Mouse (Mus musculus): ENCODE measurements around the gene Idnk.

Idnk gene

DNA sequence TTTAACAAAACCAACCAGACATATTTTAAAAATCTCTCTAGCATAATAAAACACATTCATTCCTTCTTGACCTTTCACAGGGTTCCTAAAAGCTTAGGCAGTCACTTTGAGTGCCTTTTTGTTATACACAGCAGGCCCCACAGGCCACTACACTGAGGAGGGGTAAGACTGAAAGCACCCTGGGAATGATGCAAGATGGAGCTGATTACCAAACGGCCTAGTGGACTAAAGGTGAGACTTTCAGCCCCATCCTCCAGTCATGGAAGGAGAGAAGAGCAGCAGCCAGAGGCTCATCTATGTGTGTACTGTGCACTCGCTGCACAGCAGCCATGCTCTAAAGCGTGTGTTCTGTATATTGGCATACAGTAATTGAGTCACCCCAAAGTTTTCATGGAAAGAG is 37.5 kb downstream of the Idnk start:
- no peak for DNase-seq

DNA sequence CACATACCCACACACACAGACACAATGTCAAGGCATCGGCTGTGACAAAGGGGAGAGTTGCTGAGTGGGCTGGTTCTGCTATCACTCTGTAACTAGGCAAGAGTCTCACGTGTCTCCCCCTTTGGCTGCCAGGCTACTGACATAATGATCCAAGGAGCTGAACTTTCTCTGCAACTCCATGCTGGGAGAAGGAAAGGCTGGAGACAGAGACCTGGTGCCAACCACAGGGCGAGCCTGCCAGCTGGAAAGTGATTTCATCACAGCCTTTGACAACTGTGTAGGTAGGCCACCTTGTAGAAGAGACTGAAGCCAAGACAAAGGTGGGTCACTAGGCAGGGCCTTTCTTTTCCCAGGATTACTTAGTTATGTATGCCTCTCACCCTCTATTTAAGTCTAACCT is 39.8 kb downstream of the Idnk start:
- no peak for DNase-seq

DNA sequence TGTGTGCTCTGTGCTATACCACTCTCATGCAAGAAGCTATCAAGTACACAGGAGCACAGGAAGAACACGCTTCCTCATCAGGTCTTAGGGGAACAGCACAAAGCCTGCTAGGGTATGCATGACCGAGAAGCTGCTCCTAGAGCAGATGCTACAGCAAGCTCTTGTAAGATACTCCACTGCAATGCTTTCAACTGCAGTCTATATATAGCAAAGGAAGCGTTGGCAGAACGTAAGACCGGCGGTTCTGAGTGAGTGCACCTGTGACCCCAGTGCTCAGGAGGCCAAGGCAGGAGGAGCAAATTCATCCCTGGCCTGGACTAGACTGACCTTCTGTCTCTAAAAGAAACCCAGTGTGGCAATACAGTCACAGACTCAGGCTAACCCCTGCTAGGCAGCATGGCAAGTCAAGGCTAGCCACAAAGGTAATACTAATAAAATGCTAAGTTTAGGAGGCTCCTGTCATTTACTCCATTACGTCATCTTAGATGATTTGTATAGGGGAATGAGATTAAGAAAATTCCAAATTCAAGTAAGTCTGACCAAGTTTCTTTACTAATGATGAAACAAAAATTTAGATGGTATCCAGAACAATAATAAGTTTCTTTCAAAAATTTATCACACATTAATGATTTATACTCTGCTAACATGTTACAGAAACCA is 40.7 kb downstream of the Idnk start:
- DNase-seq = no peak

DNA sequence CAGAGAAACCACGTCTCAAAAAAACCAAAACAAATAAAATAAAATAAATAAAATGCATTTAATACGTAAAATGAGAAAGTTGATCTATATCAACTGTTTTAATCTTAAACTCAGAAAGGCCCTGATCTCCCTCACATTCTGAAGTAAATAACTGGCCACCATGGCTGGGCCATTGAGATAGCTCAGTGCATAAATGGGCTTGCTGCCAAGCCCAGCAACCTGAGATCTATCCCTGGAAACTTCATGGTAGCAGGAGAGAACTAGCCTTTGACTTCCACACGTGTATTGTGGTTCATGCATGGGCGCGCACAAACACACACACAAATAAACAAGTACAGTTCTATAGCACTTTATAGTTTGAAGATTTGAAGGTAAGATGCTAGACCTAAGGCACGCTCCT is 43.9 kb downstream of the Idnk start:
- DNase-seq = no peak

DNA sequence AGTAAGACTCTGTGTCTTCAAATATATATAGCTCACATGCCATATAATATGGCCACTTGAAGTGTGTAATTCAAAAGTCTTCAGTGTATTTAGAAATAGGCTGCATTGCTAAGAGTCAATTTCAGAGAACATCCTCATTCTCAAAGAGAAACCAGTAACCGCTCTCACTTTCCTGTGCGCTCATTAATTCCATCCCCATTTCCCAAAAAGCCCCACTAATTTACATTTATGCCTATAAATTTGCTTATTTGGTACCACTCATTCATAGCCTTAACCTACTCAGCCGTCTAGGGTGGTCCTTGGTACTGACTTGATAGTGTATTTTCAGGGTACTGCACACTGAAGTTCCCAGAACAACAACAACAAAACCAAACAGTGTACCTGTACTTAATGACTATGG is 44.5 kb downstream of the Idnk start:
- DNase-seq = no peak

DNA sequence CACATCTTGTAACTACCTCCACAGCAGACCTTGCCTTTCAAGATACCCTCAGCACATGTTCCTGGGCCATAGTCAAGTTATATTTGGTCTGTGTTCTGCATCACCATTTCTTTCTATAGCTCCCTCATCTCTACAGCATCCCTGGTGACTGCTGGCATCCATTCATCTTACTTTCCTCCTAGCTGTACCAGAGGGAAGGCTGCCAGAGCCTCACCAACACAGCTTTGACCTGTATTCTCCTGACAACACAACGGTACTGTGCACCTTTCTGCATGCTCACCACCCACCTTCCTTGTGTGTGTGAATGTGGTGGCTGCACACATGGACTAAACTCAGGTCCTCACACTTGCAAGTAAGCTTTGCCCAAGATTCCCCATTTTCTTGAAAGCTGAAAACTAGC is 45.5 kb downstream of the Idnk start:
- DNase-seq = no peak

DNA sequence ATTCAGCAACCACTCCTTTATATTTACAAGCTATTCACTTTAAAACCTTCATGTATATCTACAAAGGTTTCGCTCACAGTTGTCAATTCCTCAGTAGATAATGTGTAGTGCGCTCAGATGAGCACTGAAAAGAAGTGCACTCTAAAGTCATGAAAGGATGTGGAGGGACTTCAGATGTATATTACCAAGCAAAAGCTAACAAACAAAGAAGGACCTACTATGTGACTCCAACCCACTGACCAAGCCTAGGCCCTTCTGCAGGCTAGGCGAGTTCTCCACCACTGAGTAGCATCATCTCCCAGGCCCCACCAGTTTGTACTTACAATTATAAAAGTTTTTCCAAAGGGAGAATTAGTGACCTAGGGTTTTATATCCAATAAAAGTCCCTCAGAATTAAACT is 46.8 kb downstream of the Idnk start:
- no peak for DNase-seq

DNA sequence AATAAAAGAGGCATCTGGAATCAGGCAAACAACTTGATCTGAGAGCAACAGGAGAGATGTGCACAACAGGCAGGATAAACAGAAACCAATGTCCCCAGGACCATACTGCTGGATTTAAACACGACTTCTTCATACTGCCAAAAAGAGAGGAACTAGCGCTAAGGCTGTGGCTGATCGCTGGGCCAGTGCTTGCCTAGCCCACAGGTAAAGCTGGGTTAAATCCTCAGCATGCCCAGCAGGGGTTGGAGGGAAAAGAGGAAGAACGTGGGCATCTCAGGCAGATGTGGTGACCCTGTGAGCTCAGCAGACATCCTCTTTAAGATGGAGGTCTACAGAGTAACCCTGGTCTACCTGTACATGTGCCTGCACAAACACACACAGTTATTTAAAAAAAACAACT is 47.5 kb downstream of the Idnk start:
- no peak for DNase-seq

DNA sequence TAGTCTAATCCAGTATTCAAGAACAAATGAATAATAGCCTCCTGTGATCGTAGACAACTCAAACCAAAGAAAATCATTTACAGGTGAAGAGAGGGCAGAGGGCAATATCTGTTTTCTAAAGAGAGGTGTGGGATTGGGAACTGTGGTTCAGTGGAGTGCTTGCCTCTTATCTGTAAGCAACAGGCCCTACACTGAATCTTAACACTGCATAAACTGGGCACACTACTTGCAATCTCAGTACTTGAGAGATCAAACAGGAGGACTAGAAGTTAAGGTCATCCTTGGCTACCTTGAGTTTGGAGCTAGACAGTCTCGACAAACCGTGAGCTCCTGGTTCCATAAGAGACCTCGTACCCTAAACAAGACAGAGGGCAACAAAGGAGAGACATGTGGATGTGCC is 48.6 kb downstream of the Idnk start:
- DNase-seq = no peak

DNA sequence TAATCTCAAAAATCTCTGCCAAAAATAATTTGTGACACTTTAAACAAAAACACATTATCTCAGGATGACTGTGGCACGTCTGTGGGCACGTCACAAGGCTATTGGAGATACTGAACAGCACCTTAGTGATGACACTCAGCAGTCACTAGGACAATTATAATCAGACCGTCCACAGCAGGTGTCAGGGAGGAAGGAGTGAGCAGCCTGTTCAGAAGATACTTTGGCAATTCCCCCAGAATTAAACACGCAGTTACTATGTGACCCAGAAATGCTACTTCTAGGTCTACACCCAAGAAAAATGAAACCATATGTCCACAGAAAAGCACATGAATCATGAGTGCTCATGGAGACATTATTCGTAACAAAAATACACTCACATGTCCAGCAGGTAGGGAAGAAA is 53.0 kb downstream of the Idnk start:
- no peak for DNase-seq

DNA sequence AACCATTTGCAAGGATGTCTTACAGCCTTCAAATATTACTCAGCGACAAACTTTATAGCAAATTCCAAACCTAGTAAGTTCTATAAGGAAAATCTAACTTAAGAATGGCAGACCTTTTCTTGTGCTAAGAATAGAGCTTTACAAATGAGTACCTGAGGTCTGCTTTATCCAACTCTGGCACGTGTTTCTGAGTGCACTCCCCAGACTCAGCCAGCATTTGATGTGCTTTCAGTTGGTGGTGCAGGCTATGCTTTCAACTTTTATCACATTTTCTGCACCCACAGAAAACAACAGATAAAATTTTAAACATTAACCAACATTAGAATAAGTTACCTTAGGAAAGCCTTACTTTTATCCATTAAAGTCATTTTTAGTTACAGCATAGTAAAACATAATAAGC is 55.1 kb downstream of the Idnk start:
- no peak for DNase-seq

DNA sequence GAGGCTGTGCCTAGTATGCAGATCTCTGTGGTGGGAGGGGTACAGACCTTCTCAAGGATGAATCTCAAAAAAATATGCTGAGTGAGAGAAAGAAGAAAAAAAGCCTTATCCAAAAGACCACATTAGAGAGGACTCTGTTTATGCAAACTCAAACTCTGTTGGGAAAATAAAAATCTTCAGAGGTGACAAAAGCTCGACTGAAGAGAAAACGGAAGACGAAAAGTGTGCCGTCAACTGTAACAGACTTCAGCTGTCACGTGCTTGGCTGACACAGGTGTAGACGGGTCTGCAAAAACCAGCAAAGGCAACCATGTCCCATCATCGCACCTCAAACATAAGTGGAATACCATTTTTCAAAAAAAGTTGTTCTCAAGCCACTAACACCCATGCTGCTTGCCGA is 56.4 kb downstream of the Idnk start:
- no peak for DNase-seq
